Mouse (Mus musculus) gastrocnemius, adult 18-20 months (tissue): ENCODE measurements around the gene Zcchc2. TPM values are rescaled to one million over a fixed set of nuclear protein-coding genes. Genes with fewer than 3 reads are reported as not detected.

Source experiments
- DNase-seq: peaks from one replicate; pipeline ENCODE4 v3.0.0; 2021; ENCODE audit warnings: low spot score
- total RNA-seq, 2 experiments: library from RNA; stranded (reverse); gene quantifications; 2 replicates each; pipeline ENCODE4 v1.2.3; 2021

The Zcchc2 gene
- total RNA-seq, 2 experiments from 2014 or later, result 7.9 to 11.4 TPM

DNA sequence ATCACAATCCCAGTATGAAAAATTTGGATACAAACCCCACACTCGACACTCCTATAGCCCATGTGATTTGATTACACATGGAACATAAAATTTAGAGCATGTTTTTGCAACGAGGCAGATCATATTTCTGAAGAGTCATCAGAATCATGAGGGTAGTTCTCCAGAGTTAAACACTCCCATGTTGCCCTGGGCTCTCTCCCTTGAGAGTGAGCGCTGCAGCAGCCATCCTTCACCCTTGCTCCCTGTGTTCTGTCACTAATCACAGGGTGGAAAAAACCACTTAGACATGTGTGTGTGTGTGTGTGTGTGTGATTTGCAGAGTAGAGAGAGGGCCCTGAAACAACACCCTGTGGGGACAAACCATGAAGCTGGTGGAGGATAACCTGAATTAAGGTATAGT lies 2.0 kb upstream of the Zcchc2 start:
- no peak for DNase-seq

DNA sequence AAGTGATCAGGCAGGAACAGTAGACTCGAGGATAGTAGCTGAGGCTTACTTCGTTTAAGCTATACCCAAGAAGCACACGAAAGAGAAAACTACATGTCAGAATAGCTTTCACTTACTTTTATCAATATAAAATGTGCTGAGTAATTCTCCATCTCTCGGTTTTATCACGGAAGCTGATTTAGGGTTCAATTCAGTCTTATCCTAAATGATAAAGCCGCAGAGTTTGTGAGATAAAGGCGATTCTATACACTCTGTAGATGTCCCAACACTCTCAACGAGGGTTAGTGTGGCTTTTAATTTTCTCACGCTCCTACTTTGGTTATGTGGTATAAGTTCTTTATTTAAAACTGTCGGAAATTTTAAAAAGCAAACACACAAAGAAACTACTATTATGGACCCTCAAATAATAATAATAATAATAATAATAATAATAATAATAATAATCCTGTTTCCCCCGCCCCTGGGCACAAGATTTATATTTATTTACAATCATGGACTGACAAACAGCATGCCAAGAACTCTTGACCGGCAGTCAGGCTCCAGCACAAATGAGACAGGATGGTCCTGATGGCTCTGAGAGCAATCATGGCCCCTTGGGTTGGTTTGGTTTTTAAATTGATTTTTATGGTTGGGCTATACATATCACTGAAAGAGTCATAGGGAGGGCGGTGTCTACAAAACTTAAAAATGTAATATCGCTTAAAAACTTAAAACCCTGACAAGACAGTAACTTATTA lies 1.1 kb upstream of the Zcchc2 start:
- DNase-seq, result no peak

DNA sequence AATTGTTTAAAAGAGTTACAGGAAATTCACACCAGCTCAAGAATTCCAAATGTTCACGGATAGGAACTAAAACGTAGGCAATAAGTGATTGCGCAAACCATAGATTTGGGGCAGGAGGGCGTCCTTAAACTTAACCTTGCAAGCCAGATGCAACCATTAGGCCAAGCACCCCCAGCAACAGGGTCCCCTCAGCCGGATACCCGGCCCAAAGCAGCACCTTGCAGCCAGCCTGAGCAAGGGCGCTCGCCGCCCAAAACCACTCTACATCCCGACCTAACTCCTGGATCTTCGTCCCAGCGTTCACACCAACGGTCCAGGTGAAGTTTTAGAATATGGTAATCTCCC lies 594 bp upstream of the Zcchc2 start:
- peak; percentile 30 for DNase-seq

DNA sequence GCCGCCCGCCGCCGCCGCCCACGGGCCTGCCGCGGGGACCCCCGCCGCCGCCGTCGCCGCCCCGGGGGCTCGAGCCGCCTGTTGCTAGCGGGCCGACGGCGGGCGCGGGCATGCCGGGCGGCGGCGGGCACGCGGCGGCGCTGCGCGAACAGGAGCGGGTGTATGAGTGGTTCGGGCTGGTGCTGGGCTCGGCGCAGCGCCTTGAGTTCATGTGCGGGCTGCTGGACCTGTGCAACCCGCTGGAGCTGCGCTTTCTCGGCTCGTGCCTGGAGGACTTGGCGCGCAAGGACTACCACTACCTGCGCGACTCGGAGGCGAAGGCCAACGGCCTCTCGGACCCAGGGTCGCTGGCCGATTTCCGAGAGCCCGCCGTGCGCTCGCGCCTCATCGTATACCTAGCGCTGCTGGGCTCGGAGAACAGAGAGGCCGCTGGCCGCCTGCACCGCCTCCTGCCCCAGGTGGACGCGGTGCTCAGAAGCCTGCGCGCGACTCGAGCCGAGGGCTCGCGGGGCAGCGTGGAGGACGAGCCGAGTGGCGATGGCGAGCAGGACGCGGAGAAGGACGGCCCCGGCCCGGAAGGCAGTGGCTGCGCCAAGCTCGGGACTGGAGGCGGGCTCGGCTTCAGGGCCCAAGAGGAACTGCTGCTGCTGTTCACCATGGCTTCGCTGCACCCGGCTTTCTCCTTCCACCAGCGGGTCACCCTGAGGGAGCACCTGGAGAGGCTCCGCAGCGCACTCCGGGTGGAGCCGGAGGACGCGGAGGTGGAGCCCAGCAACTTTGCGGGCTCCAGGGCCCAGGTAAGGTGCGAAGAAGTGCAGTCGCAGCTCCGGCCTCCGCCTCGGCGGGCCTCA lies 930 bp downstream of the Zcchc2 start:
- peak; percentile 69 for DNase-seq

DNA sequence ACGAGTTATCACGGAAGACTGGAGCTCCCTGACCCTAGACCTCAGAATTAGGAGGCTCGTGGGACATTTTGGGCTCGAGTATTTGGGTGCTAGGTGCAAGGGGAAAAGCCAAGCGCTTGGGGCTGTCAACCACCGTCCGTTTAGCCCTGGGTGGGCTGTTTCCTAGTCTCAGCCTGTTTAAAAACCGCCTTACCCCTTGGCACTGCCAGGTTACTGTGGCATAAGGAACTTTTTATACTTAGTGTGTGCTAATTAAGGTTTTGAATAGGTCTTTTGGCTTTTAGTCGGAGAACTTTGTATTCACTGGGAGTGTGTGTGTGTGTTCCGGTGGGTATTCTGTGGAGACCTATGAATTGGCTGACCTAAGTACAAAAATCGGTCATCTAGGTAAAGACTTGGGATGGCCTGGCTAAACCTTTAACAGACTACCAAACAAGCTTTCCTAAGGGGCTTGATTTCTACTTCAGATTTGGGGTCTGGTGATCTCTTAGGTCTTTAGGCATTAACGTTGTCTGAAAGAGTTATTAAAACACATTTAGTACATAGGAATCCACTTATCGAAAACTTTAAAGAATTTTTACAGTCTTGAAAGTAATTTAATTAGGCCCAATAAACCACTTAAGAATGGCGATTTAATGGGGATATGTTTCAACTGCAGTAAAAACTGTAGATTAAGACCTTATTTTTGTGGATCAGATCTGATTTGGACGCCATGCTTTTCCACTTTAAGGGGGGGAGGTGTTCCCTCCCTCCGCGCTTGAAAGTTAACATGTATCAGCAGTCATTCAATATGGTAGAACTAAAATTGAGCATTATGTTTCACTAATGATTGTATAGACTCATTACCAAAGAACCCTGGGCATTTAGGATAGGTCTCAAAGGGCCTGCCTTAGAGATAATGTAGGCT lies 2.0 kb downstream of the Zcchc2 start:
- no peak for DNase-seq

DNA sequence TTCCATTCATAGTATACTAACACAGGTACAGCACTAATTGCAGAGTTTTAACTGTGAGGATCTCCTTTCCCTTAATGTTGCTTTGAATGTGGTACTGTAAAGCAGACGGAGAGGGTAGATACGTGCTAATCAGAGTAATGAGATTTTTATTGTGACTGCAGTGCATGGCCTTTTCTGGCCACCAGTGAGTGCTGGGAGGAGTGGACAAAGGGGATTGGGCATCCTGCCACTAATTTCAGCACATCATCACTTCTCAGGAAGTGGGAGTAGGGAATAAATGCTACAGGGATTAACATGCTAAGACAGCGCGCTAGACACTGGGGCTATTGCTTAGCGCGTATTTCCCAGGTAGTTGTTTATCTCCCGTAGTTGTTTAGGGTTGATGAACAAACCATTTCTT lies 3.0 kb downstream of the Zcchc2 start:
- DNase-seq, result peak; percentile 45

DNA sequence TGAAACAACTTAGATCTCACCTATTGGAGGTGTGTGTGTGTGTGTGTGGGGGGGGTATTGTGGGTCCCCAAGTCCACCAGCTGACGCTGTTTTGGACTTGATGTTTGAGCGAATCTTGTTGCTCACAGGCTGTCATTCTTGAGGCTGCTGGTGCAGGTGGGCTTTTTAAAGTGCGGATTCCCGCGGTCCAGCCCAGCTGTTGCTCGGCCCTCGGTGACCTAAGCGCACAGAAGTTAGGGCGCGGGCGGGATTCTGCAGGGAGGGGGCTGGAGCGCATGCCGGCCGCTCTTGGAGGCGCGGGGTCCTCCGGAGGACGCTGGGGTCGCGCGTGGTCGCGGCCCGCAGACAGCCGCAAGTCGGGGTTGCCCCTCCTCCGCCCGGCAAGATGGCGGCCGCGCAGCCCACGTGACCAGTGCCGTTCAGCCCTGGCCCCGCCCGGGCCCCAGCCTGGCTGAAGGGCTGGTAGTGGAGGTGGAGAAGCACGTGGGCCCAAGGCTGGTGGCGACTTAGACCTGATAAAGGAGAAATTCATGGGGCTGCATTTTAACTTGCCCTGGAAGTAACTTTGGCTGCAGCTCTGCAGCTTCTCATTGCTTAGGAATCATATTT lies 3.5 kb downstream of the Zcchc2 start:
- peak; percentile 87 for DNase-seq

DNA sequence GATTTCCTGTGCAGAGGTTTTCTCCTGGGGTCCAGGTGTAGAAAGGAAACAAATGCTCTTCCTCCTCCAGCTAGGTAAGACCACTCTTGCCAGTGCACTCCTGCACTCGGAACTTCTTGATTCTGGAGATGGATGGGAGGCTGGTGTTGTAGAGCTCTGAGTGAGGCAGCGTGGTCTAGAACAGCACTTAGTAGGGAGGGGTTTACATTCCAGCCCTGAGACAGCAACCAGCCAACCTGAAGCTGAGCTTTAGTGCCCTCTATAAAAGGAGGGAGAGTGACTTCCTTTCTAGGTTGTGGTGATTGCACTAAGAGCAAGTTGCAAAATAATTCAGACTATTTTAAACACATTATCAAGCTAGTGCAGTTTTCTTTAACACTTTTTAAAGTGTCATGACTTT lies 5.8 kb downstream of the Zcchc2 start:
- DNase-seq, result no peak

DNA sequence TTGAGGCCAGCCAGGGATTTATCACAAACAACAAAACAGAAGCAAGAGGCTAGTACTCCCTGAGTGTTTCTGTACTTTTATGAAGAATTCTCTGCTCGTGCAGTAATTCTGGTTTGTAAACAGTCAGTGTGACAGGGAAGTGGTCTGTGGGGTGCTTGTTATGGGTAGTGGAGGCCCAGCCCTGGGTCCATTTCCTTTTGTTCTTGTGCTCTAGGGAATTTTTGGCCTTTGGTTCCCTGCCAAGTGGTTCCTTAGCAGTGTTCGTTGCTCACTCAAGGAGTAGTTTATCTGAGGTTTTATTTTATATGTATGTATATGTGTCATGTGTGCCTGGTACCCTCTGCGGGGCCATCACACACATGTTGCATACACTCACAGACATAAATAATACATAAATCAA lies 7.1 kb downstream of the Zcchc2 start:
- DNase-seq, result peak; percentile 23

DNA sequence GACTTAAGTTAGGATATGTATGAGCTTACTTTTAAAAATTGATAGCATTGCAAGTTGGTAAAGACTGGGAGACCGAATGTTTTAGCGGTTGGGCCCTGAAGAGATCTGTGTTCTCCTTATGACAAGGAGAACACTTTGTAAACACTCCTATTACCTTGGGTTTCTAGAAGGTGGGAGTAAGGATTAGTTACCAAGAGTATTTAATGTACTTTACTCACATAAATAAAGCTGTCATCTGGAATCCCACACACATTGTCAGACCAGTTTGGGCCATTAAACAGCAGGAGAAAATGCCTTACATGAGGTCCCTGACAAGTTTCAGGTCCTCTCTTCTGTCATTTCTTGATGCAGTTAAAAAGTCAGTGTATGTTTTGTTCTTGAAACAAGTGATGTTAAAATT lies 9.6 kb downstream of the Zcchc2 start:
- DNase-seq, result no peak

DNA sequence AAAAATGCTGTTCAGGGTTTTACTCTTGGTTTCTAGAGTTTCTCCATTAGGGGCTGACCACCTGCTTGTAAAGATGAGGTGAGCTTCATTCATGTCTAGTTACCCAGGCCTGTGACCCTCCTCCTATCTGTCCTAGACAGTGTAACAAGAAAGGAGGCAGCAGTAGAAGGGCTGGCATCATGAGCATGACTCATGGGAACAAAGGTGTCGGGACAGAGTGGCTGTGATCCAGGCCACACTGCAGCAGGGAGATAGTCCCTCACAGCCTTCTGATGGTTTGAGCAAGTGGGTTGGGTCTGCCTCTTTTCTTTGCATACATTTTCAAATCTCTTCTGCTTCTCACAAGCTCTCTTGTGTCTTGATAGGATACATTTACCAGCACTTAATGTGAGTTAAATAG lies 17.4 kb downstream of the Zcchc2 start:
- no peak for DNase-seq

DNA sequence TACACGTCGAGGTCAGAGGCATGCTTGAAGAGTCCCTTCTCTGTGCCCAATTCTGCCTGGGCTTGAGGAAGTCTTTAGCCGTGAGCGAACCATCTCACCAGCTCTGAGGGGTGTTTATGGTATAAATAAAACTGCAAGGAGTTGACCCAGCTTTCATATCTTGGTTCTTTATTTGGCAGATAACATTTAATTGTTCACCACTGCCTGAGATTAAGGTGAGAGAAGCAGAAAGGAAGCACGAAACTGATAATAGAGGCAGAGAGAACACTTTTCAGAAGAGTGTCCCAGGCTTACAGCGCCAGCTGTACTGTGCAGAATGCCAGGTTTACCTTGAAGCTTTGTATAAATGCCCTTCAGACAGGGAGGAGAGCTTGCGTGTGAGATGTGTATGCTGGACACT lies 20.9 kb downstream of the Zcchc2 start:
- DNase-seq, result no peak

DNA sequence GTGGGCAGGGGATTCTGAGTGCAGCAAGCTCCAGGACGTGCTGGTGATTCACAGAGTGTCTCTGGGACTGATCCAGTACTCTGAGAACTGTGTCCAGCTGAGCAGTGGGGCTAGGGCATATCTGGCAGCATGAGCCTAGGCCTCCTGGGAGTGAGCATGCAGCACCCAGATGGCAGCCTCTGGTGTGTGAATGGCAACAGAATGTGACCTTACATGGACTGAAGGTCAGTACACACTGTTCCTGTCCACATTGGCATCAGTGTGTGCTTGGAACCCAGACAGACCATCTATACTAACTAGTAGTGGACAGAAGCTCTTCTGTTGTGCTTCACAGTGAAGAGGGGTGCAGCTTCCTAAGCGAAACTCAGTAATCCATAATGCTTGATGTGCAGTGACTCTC lies 23.6 kb downstream of the Zcchc2 start:
- no peak for DNase-seq

DNA sequence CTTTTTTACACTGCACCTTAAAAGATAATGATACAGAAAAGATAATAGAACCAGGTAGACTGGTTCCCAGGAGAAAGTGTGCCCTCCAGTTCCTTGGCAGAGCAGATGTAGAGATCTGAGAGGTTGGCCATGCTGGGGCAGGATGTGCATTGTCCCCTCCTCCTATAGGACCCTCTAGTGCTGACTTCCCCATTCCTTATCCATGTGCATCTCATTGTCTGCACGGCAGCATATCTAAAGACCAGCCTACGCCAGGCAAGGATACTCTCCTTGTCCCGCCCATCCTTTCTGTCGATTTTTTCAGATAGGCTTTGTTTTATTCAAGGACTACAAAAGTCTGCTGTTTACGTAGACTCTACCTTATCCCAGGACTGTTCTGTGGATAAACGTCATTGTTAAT lies 26.1 kb downstream of the Zcchc2 start:
- no peak for DNase-seq

DNA sequence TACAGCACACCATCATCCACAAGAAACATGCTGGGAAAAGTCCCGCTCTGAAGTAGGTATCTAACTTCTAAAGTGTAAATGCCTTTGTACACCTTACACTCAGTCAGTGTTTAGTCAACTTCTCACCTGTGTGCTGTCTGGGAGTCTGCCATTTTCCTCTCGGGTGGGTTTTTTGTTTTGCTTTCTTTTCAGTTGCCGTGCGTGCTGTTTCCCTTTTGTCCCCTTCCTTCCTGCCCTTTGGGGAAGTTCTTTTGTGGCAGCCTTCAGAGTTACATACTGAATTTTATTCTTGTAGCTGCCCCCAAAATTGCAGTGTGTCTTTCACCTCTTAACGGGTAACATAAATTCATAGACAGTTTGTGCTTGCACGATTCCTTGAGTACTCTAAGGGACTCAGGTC lies 29.6 kb downstream of the Zcchc2 start:
- no peak for DNase-seq

DNA sequence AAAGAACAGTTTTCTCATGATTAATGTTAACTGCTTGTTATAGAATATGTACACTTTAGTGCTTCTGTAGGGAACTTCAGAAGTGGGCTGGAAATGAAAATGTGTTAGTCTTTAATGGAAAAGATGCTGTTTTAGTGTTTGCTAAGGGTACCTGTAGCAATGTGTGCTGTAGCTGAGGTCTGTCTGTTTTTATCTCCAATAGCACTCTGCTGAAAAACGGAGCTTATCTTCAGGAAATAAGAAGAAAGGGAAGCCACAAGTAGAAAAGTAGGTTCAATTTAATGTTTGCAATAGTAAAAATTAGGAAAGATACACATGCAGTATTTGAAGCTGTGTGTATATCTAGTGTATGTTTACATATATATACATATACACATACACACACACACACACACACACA lies 32.8 kb downstream of the Zcchc2 start:
- DNase-seq, result no peak

DNA sequence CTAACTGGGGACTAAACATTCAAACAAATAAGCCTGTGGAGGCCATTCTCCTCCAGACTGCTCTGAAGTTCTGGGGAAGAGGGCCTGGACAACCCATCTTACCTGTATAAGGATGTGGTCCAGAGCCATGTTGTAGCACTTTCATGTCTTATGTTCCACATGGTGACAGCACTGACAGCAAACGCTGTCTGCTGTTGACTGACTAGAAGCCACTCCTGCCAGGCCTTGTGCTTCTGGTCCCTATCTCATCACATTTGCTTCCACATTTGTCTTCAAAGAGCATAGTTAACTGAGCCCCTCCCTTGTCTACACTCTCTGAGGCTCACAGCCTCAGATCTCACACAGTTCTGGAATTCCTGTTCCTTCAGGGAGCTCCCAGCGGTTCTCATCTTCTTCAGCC lies 34.0 kb downstream of the Zcchc2 start:
- no peak for DNase-seq

DNA sequence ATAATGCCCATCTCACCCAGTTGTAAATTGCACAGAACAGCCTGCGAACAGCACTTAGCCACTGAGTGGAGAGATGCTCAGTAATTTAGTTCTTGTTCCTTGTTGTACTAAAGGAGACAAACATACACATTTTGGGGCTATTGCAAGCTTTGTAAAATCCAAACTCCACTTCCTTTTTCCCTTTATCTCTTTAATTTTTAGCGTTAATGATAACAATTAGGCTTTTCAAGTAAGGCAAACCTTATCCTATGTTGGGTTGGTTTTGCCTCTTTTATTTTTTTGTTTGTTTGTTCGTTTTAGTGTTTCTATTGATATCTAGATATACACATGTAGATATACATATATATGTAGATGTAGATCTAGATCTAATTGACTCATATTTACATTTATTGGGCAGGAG lies 34.6 kb downstream of the Zcchc2 start:
- DNase-seq, result no peak

DNA sequence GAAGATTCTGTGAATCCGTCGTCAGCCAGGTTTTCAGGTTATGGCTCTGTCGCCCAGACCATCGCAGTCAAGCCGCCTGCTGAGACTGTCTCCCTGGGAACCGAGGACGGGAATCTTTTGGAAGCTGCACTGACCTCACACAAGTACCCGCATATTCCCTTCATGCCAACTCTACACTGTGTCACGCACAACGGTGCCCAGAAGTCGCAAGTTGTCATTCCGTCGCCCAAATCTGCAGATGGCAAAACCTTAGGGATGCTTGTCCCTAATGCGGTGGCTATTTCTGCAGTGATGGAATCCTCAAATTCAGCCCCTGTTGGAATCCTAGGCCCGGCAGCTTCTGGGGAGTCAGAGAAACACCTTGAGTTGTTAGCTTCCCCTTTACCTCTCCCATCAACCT lies 39.6 kb downstream of the Zcchc2 start:
- no peak for DNase-seq

DNA sequence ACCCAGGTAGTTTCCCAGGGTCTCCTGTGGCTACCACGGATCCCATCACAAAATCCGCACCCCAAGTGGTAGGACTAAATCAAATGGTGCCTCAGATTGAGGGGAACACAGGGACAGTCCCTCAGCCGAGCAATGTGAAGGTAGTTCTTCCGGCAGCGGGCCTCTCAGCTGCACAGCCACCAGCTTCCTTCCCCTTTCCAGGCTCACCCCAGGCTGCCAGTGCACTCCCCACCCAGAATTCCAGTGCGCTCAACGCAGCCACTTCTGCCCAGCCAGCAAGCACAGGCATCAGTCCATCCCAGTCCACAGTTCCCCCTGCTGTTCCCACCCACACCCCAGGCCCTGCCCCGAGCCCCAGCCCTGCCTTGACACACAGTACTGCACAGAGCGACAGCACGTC lies 40.1 kb downstream of the Zcchc2 start:
- DNase-seq, result no peak

DNA sequence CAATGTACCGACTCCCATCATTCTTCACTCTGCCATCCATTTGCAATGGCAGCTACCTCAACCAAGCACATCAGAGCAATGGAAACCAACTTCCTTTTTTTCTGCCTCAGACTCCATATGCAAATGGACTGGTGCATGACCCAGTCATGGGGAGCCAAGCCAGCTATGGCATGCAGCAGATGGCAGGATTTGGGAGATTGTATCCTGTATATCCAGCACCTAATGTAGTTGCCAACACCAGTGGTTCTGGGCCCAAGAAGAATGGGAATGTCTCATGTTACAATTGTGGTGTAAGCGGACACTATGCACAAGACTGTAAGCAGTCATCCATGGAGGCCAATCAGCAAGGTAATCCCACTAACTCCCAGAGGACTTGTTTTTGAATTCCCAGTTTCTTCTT lies 40.7 kb downstream of the Zcchc2 start:
- DNase-seq, result no peak

DNA sequence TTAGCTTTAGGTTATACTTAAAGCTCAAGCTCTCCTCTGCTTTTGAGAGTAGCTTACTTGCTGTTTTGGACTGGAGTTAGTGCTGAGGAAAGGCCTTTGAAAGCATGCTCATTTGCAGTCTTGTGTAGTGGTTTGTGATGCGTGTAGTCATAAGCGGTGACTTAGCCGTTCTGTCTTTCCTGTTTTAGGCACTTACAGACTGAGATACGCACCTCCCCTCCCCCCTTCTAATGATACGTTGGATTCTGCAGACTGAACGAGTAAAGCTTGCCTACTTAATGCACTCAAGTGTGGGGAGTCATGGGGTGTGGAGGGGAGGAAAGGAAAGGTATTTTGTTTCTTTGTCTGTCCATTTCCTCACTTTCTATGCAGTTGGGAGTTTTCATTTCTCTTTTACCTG lies 41.7 kb downstream of the Zcchc2 start:
- DNase-seq, result no peak
